19 mouse cellular contexts compared by ENCODE assay signal in genomic region chr4:149730827-149731226, GRCm38 (mm10). TPM values are rescaled to one million over a fixed set of nuclear protein-coding genes. Genes with fewer than 3 reads are reported as not detected.
DNase-seq lines count a peak whose midpoint lies in the region; ATAC-seq and TF ChIP-seq lines count a peak whose summit lies in the region.
"Had no signal": no experiment of that assay in that cellular context is flagged by ENCODE, and none has a peak within 500 bp of the region (broad histone marks: within the 10 kb centered on the region; RNA-seq: fewer than 3 reads in every experiment).

No protein-coding gene starts in this region.

- DNase-seq in cerebellum, adult 9-11 months: peak; percentile 44
- DNase-seq in cerebellum, postnatal 4 days (ENCODE audit: low spot score in 2 of 2): no peak
- peak; percentile 11 for DNase-seq in heart, postnatal 4 days
- DNase-seq in heart, postnatal 36 days: no peak
- no peak for DNase-seq in lung, embryonic 14.5 days
- no peak for DNase-seq in lung, adult 18-20 months
- no peak for DNase-seq in left cerebral cortex, postnatal 10 days (ENCODE audit: extremely low spot score in 1 of 2, low spot score in 2 of 2)
- DNase-seq: adrenal gland, adult 8-10 months; cerebellum, postnatal 10 days; forebrain, postnatal 0 days; lung, adult 2 months; lung, postnatal 36 days; right cerebral cortex, adult 18-20 months; thymus, postnatal 25 days had no signal

- H3K4me3 ChIP-seq in lung, embryonic 14.5 days (ENCODE audit: low read depth, low read length): no peak overlapping the region
- no peak overlapping the region for H3K4me3 ChIP-seq in intestine, embryonic 16.5 days (ENCODE audit: low read length)
- H3K4me3 ChIP-seq: embryonic facial prominence, embryonic 15.5 days; forebrain, embryonic 10.5 days; midbrain, embryonic 10.5 days had no signal

- peak; percentile 8; the same call in 1 of the 2 replicates for ATAC-seq in lung, embryonic 14.5 days (ENCODE audit: insufficient read depth)
- peak; percentile 72 for ATAC-seq in intestine, embryonic 16.5 days
- ATAC-seq: forebrain, postnatal 0 days had no signal

- intact Hi-C loops in heart, postnatal 36 days (cut with DNase I): no loop called here
- intact Hi-C loops in left cerebral cortex, postnatal 10 days (cut with DNase I): no loop called here

- H3K4me1 ChIP-seq in lung, embryonic 14.5 days (ENCODE audit: insufficient read depth): peaks cover 7% of the 10 kb centered on the region
- peaks cover 33% of the 10 kb centered on the region for H3K4me1 ChIP-seq in intestine, embryonic 16.5 days (ENCODE audit: control insufficient read depth, insufficient read depth, low read length)

- H3K9ac ChIP-seq in lung, embryonic 14.5 days: no peak overlapping the region
- H3K9ac ChIP-seq in intestine, embryonic 16.5 days (ENCODE audit: low read depth, low read length): peak overlapping the region; percentile 12; the same call in 1 of the 2 replicates
- H3K9ac ChIP-seq: embryonic facial prominence, embryonic 15.5 days; forebrain, postnatal 0 days had no signal

- H3K27me3 ChIP-seq in lung, embryonic 14.5 days (ENCODE audit: insufficient read depth, low read length): no peaks in the 10 kb centered on the region
- H3K27me3 ChIP-seq in intestine, embryonic 16.5 days (replicated peaks; ENCODE audit: control insufficient read depth, insufficient read depth, low read length): no peaks in the 10 kb centered on the region
- H3K27me3 ChIP-seq: embryonic facial prominence, embryonic 15.5 days had no signal

- 0 out of 2 replicates have a peak overlapping the region, but pooled peaks have one; percentile 10 for H3K4me2 ChIP-seq in lung, embryonic 14.5 days
- H3K4me2 ChIP-seq in intestine, embryonic 16.5 days (ENCODE audit: low read depth, low read length): no peak overlapping the region
- H3K4me2 ChIP-seq: embryonic facial prominence, embryonic 15.5 days had no signal

- 52% methylated on average over 7 of the region's 7 CpGs for WGBS in lung, embryonic 14.5 days
- 51% methylated on average over 7 of the region's 7 CpGs for WGBS in intestine, embryonic 16.5 days

- no peak for TF ChIP-seq CTCF in lung, embryonic 14.5 days (IDR thresholded peaks at IDR 0.05; ENCODE audit: low read depth)

- peak overlapping the region; percentile 28; the same call in 1 of the 2 replicates for H3K27ac ChIP-seq in lung, embryonic 14.5 days (ENCODE audit: low read depth)
- H3K27ac ChIP-seq in intestine, embryonic 16.5 days (ENCODE audit: low read length): 0 out of 2 replicates have a peak overlapping the region, but pooled peaks have one; percentile 20
- H3K27ac ChIP-seq: embryonic facial prominence, embryonic 15.5 days; forebrain, embryonic 10.5 days; kidney, postnatal 0 days; midbrain, embryonic 10.5 days had no signal

- peaks cover 59% of the 10 kb centered on the region for H3K36me3 ChIP-seq in lung, embryonic 14.5 days (ENCODE audit: insufficient read depth)
- H3K36me3 ChIP-seq in intestine, embryonic 16.5 days (ENCODE audit: control insufficient read depth, insufficient read depth, low read length): peaks cover 16% of the 10 kb centered on the region; the same call in 1 of the 2 replicates

- no peaks in the 10 kb centered on the region for H3K9me3 ChIP-seq in lung, embryonic 14.5 days (ENCODE audit: low read depth, low read length)
- H3K9me3 ChIP-seq in intestine, embryonic 16.5 days (ENCODE audit: control insufficient read depth, low read length): no peaks in the 10 kb centered on the region
- H3K9me3 ChIP-seq: embryonic facial prominence, embryonic 15.5 days; forebrain, embryonic 10.5 days; midbrain, embryonic 10.5 days had no signal

RNA-seq across cellular contexts. Expression of gene Tmem201, which starts 7.0 kb away (rescaled TPM):
- total RNA-seq in heart, postnatal 4 days (2021): 10 to 100 TPM; 87.5 to 96.8 TPM
- 10 to 100 TPM; 87.7 to 90.5 TPM for total RNA-seq in heart, postnatal 36 days (2021)
- polyA plus RNA-seq in lung, embryonic 14.5 days (2014; fragmentation: Nextera tagmentation; extraction: Ambion mirVana): 24.7 and 30.3 TPM in 2 replicates
- polyA plus RNA-seq in intestine, embryonic 16.5 days (2015; fragmentation: Nextera tagmentation; extraction: Ambion mirVana): 21.2 and 22.8 TPM in 2 replicates
- 10 to 100 TPM; 57.9 to 59.5 TPM for total RNA-seq in left cerebral cortex, postnatal 10 days (2021)

RNA-seq across cellular contexts. Expression of gene Pik3cd, which starts 28.5 kb away (rescaled TPM):
- 1 to 10 TPM; 3.1 to 4.5 TPM for total RNA-seq in heart, postnatal 4 days (2021)
- total RNA-seq in heart, postnatal 36 days (2021): 1 to 10 TPM; 4.3 to 5.9 TPM
- 4.9 and 5.5 TPM in 2 replicates for polyA plus RNA-seq in lung, embryonic 14.5 days (2014; fragmentation: Nextera tagmentation; extraction: Ambion mirVana)
- 4.8 and 5.2 TPM in 2 replicates for polyA plus RNA-seq in intestine, embryonic 16.5 days (2015; fragmentation: Nextera tagmentation; extraction: Ambion mirVana)
- total RNA-seq in left cerebral cortex, postnatal 10 days (2021): 10 to 100 TPM; 28.1 to 37.1 TPM

RNA-seq across cellular contexts. Expression of gene Slc25a33, which starts 43.2 kb away (rescaled TPM):
- 1 to 10 TPM; 8.8 to 9.5 TPM for total RNA-seq in heart, postnatal 4 days (2021)
- 10 to 100 TPM; 27.0 to 45.2 TPM for total RNA-seq in heart, postnatal 36 days (2021)
- 8.7 and 9.6 TPM in 2 replicates for polyA plus RNA-seq in lung, embryonic 14.5 days (2014; fragmentation: Nextera tagmentation; extraction: Ambion mirVana)
- polyA plus RNA-seq in intestine, embryonic 16.5 days (2015; fragmentation: Nextera tagmentation; extraction: Ambion mirVana): 6.8 and 9.1 TPM in 2 replicates
- 10 to 100 TPM; 29.2 to 32.7 TPM for total RNA-seq in left cerebral cortex, postnatal 10 days (2021)

Comparison
In these comparisons a context has a peak if more than half of its experiments do, and no peak if none do; other contexts are left out.
1. DNase-seq: peak in cerebellum, adult 9-11 months (single experiment) and heart, postnatal 4 days (single experiment); none in cerebellum, postnatal 4 days (0 of 2), heart, postnatal 36 days (0 of 2), lung, embryonic 14.5 days (single experiment), lung, adult 18-20 months (0 of 2) and left cerebral cortex, postnatal 10 days (0 of 2).
2. RNA of gene Pik3cd, which starts 28.5 kb away (total RNA-seq): 28.1 to 37.1 TPM in left cerebral cortex, postnatal 10 days; 4.3 to 5.9 TPM in heart, postnatal 36 days and 3.1 to 4.5 TPM in heart, postnatal 4 days; every median in the first group is over 4 times any median in the second.